Mouse (Mus musculus): ENCODE measurements around the gene Gna15. TPM values are rescaled to one million over a fixed set of nuclear protein-coding genes. Genes with fewer than 3 reads are reported as not detected.

Gene Gna15
- polyA plus RNA-seq, 1 experiment from 2014 or later = 1.1 TPM

DNA sequence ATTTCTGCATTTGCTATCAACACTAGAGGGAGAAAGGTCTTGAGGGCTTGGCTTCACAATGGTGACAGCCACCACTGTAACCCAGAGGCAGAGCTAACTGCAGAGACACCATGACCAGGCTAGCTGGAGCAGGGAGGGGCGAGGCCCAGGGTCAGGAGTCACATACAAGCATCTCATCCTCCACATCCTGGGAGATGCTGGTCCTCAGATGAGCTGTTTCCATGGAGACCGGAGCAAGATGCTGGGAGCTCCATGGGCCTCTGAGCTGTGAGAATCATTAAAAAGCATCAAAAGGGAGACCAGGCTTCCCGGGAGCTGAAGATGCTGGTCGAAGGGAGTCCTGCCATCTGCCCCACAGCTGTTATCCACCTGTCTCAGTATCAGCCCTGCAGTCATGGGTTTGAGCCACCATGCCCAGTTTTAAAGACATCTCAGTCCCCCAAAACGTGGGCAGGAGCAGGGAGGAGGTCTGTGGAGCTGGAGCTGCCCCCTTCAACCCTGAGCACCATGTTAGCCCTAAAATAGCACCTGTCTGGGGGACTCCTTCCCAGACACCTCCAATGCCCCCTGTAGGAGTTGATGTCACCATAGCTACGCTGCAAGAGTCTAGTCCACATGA is 39.5 kb downstream of the Gna15 start:
- Histone ChIP-seq H3K36me3 (ENCODE audit: control insufficient read depth, insufficient read depth, low read length) (peaks cover 24% of the 10 kb centered on the region), H3K4me3 (ENCODE audit: low read length) (no peak overlapping the region), H3K27me3 (replicated peaks; ENCODE audit: control insufficient read depth, insufficient read depth, low read length) (no peaks in the 10 kb centered on the region), H3K4me2 (ENCODE audit: low read length) (no peak overlapping the region), H3K9ac (ENCODE audit: low read depth, low read length) (no peak overlapping the region; the same call in 1 of the 2 replicates), H3K4me1 (ENCODE audit: control insufficient read depth, insufficient read depth, low read depth, low read length) (peaks cover 27% of the 10 kb centered on the region), H3K27ac (ENCODE audit: low read depth, low read length) (peak overlapping the region; percentile 53; the same call in 1 of the 2 replicates), H3K9me3 (ENCODE audit: control insufficient read depth, low read length) (no peaks in the 10 kb centered on the region)
- WGBS = 30% methylated on average over 6 of the region's 6 CpGs
- ATAC-seq = no peak

DNA sequence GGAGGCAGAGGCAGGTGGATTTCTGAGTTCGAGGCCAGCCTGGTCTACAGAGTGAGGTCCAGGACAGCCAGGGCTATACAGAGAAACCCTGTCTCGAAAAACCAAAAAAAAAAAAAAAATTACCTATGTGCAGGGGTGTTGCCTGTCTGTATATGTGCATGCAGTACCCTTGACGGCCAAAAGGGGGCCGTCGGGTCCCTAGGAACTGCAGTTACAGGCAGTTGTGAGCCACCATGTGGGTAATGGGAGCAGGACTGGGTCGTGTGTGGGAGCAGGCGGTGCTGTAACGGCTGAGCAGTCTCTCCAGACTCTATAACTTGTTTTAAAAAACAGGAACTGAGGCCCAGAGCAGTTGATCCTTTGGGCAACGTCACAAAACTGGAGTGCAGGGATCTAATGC is 40.0 kb downstream of the Gna15 start:
- Histone ChIP-seq H3K9ac (ENCODE audit: low read depth, low read length) (no peak overlapping the region), H3K4me1 (ENCODE audit: control insufficient read depth, insufficient read depth, low read depth, low read length) (peaks cover 27% of the 10 kb centered on the region), H3K4me2 (ENCODE audit: low read length) (no peak overlapping the region), H3K27me3 (replicated peaks; ENCODE audit: control insufficient read depth, insufficient read depth, low read length) (no peaks in the 10 kb centered on the region), H3K36me3 (ENCODE audit: control insufficient read depth, insufficient read depth, low read length) (peaks cover 22% of the 10 kb centered on the region), H3K27ac (ENCODE audit: low read depth, low read length) (peak overlapping the region; percentile 53; the same call in 1 of the 2 replicates), H3K9me3 (ENCODE audit: control insufficient read depth, low read length) (no peaks in the 10 kb centered on the region), H3K4me3 (ENCODE audit: low read length) (no peak overlapping the region)
- WGBS = 15% methylated on average over 9 of the region's 9 CpGs
- ATAC-seq = no peak

- no peaks in the 10 kb centered on the region for H3K27me3 ChIP-seq (replicated peaks; ENCODE audit: control insufficient read depth, insufficient read depth, low read length)
- ATAC-seq = peak; percentile 63
- H3K27ac ChIP-seq (ENCODE audit: low read depth, low read length) = peak within 1 kb of the TSS; percentile 82
- H3K4me1 ChIP-seq (ENCODE audit: control insufficient read depth, insufficient read depth, low read depth, low read length) = peaks cover 29% of the 10 kb centered on the region
- no peaks in the 10 kb centered on the region for H3K9me3 ChIP-seq (ENCODE audit: control insufficient read depth, low read length)
- H3K4me3 ChIP-seq (ENCODE audit: low read length) = peak within 1 kb of the TSS; percentile 66
- H3K4me2 ChIP-seq (ENCODE audit: low read length) = peak within 1 kb of the TSS; percentile 71
- peaks cover 8% of the 10 kb centered on the region for H3K36me3 ChIP-seq (ENCODE audit: control insufficient read depth, insufficient read depth, low read length)
- peak within 1 kb of the TSS; percentile 81 for H3K9ac ChIP-seq (ENCODE audit: low read depth, low read length)
- WGBS = under 1% methylated on average over 36 of the region's 36 CpGs
Measured at GRCm38 (mm10) chr10:81482533-81482889, 41.5 kb downstream of the Gna15 start, which contains the start of gene Celf5. Gene Celf5, minus strand, starts transcription at chr10:81482709.

- peaks cover 3% of the 10 kb centered on the region for H3K36me3 ChIP-seq (ENCODE audit: control insufficient read depth, insufficient read depth, low read length)
- peak overlapping the region; percentile 81 for H3K9ac ChIP-seq (ENCODE audit: low read depth, low read length)
- no peaks in the 10 kb centered on the region for H3K9me3 ChIP-seq (ENCODE audit: control insufficient read depth, low read length)
- ATAC-seq = peak; percentile 41
- WGBS = 2% methylated on average over 34 of the region's 35 CpGs
- peak overlapping the region; percentile 66 for H3K4me3 ChIP-seq (ENCODE audit: low read length)
- peak overlapping the region; percentile 82 for H3K27ac ChIP-seq (ENCODE audit: low read depth, low read length)
- H3K4me1 ChIP-seq (ENCODE audit: control insufficient read depth, insufficient read depth, low read depth, low read length) = peaks cover 29% of the 10 kb centered on the region
- H3K27me3 ChIP-seq (replicated peaks; ENCODE audit: control insufficient read depth, insufficient read depth, low read length) = no peaks in the 10 kb centered on the region
- peak overlapping the region; percentile 71 for H3K4me2 ChIP-seq (ENCODE audit: low read length)
Measured at GRCm38 (mm10) chr10:81481605-81482532, 42.2 kb downstream of the Gna15 start.

GRCm38 (mm10) chr10:81474461-81474860 is 49.6 kb downstream of the Gna15 start:
- Histone ChIP-seq H3K4me3 (ENCODE audit: low read length) (no peak overlapping the region), H3K4me1 (ENCODE audit: control insufficient read depth, insufficient read depth, low read depth, low read length) (peaks cover 29% of the 10 kb centered on the region), H3K9ac (ENCODE audit: low read depth, low read length) (no peak overlapping the region), H3K27me3 (replicated peaks; ENCODE audit: control insufficient read depth, insufficient read depth, low read length) (no peaks in the 10 kb centered on the region), H3K36me3 (ENCODE audit: control insufficient read depth, insufficient read depth, low read length) (peaks cover 4% of the 10 kb centered on the region; the same call in 1 of the 2 replicates), H3K9me3 (ENCODE audit: control insufficient read depth, low read length) (no peaks in the 10 kb centered on the region), H3K27ac (ENCODE audit: low read depth, low read length) (no peak overlapping the region), H3K4me2 (ENCODE audit: low read length) (no peak overlapping the region)
- WGBS = 94% methylated on average over 10 of the region's 10 CpGs
- ATAC-seq = no peak

- Histone ChIP-seq H3K27me3 (replicated peaks; ENCODE audit: control insufficient read depth, insufficient read depth, low read length) (no peaks in the 10 kb centered on the region), H3K9me3 (ENCODE audit: control insufficient read depth, low read length) (no peaks in the 10 kb centered on the region), H3K36me3 (ENCODE audit: control insufficient read depth, insufficient read depth, low read length) (peaks cover 9% of the 10 kb centered on the region), H3K27ac (ENCODE audit: low read depth, low read length) (peak overlapping the region; percentile 88), H3K4me1 (ENCODE audit: control insufficient read depth, insufficient read depth, low read depth, low read length) (peaks cover 26% of the 10 kb centered on the region), H3K4me3 (ENCODE audit: low read length) (peak overlapping the region; percentile 44), H3K4me2 (ENCODE audit: low read length) (peak overlapping the region; percentile 72), H3K9ac (ENCODE audit: low read depth, low read length) (peak overlapping the region; percentile 73)
- 0% methylated on average over 21 of the region's 22 CpGs for WGBS
- peak; percentile 82 for ATAC-seq
Measured at GRCm38 (mm10) chr10:81473003-81473451, 51.0 kb downstream of the Gna15 start.

DNA sequence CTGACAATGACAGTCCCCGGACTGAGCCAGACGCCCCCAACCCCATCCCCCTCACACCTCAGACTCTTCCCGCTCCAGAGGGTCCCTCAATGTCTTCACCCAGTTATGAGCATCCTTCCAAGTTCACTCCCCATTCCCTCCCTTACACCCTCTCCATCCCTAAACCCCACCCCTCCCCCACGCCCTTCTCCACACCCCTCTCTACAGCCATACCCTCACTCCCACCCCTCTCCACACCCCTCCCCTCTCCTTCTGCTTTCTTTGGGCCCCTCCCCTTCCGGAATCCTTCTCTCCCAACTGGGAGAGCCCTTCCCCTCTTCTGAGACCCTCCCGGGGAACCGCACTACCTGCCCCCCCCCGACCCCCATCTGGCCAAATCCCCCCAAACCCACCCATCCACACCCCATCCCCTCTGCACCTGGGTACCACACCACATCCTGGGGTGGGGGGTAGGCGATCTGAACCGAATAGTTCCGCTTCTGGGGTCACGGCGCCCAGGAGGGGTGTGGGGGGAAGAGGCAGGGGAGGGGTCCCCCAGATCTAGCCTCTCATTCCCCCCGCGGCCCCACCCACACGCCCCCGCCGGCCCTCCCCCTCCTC is 51.5 kb downstream of the Gna15 start:
- peaks cover 26% of the 10 kb centered on the region for H3K4me1 ChIP-seq (ENCODE audit: control insufficient read depth, insufficient read depth, low read depth, low read length)
- H3K9me3 ChIP-seq (ENCODE audit: control insufficient read depth, low read length) = no peaks in the 10 kb centered on the region
- peaks cover 15% of the 10 kb centered on the region for H3K36me3 ChIP-seq (ENCODE audit: control insufficient read depth, insufficient read depth, low read length)
- whole genome bisulfite sequencing = 3% methylated on average over 18 of the region's 18 CpGs
- peak overlapping the region; percentile 73 for H3K9ac ChIP-seq (ENCODE audit: low read depth, low read length)
- peak overlapping the region; percentile 44 for H3K4me3 ChIP-seq (ENCODE audit: low read length)
- ATAC-seq = peak; percentile 22
- peak overlapping the region; percentile 88 for H3K27ac ChIP-seq (ENCODE audit: low read depth, low read length)
- H3K27me3 ChIP-seq (replicated peaks; ENCODE audit: control insufficient read depth, insufficient read depth, low read length) = no peaks in the 10 kb centered on the region
- H3K4me2 ChIP-seq (ENCODE audit: low read length) = peak overlapping the region; percentile 72

GRCm38 (mm10) chr10:81470454-81470853 is 53.6 kb downstream of the Gna15 start:
- Histone ChIP-seq H3K36me3 (ENCODE audit: control insufficient read depth, insufficient read depth, low read length) (peaks cover 28% of the 10 kb centered on the region), H3K9ac (ENCODE audit: low read depth, low read length) (no peak overlapping the region)
- ATAC-seq = no peak

DNA sequence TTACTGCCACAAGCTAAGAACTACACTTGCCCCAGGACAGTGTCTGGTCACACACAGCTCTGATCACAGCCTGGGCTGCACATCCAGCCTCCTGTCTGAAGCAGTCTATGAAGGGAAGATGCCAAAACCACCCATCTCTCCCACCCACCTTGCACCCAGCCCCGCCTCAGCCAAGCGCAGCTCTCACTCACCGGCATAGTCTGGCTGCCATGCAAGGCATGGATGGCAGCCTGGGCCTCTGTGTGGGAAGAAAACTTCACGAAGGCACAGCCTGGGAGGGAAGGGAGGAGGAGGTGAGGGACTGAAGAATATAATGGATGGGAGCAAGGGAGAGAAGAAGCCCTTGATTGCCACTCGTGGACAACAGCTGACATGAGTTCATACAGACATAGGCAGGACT is 54.8 kb downstream of the Gna15 start:
- no peak for ATAC-seq
- Histone ChIP-seq H3K9me3 (ENCODE audit: control insufficient read depth, low read length) (no peaks in the 10 kb centered on the region), H3K27me3 (replicated peaks; ENCODE audit: control insufficient read depth, insufficient read depth, low read length) (peaks cover 10% of the 10 kb centered on the region), H3K4me3 (ENCODE audit: low read length) (no peak overlapping the region), H3K36me3 (ENCODE audit: control insufficient read depth, insufficient read depth, low read length) (peaks cover 28% of the 10 kb centered on the region), H3K27ac (ENCODE audit: low read depth, low read length) (no peak overlapping the region), H3K4me1 (ENCODE audit: control insufficient read depth, insufficient read depth, low read depth, low read length) (peaks cover 30% of the 10 kb centered on the region), H3K4me2 (ENCODE audit: low read length) (no peak overlapping the region), H3K9ac (ENCODE audit: low read depth, low read length) (no peak overlapping the region)
- 82% methylated on average over 5 of the region's 5 CpGs for WGBS

More at GRCm38 (mm10) chr10:81470454-81470853, 53.6 kb downstream of the Gna15 start:
- H3K4me3 ChIP-seq (ENCODE audit: low read length) = no peak overlapping the region
- H3K4me1 ChIP-seq (ENCODE audit: control insufficient read depth, insufficient read depth, low read depth, low read length) = peaks cover 26% of the 10 kb centered on the region
- H3K27me3 ChIP-seq (replicated peaks; ENCODE audit: control insufficient read depth, insufficient read depth, low read length) = peaks cover 4% of the 10 kb centered on the region; the same call in 1 of the 2 replicates
- H3K4me2 ChIP-seq (ENCODE audit: low read length) = no peak overlapping the region
- 49% methylated on average over 18 of the region's 18 CpGs for WGBS
- H3K9me3 ChIP-seq (ENCODE audit: control insufficient read depth, low read length) = no peaks in the 10 kb centered on the region
- no peak overlapping the region for H3K27ac ChIP-seq (ENCODE audit: low read depth, low read length)

Data from hindbrain, embryonic 16.5 days (tissue).